Mouse (Mus musculus): ENCODE measurements around the gene Gng5. TPM values are rescaled to one million over a fixed set of nuclear protein-coding genes. Genes with fewer than 3 reads are reported as not detected.

The Gng5 gene
- polyA plus RNA-seq, 1 experiment from 2014 or later, result 956 TPM

DNA sequence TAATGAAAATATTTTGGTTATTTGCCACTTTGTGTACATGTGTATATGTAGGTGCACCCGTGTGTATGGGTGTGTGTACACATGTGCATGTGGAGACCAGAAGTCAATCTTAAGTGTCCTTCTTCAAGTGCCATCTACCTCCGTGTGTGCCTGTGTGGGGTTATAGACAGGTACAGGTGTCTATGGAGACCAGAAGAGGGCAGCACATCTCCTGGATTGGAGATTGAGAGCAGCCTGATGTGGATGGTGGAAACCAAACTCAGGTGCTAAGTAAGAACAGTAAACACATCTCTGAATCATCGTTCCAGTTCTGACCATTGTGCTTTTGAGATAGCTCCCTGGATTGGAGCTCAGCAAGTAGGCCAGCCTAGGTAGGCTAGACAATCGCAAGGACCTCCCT lies 13.1 kb upstream of the Gng5 start:
- no peak overlapping the region for H3K9ac ChIP-seq (ENCODE audit: low read length)
- H3K4me2 ChIP-seq (ENCODE audit: low read depth), result no peak overlapping the region
- H3K9me3 ChIP-seq (ENCODE audit: control insufficient read depth, low read length), result no peaks in the 10 kb centered on the region
- H3K27ac ChIP-seq (ENCODE audit: low read depth, low read length), result no peak overlapping the region
- no peaks in the 10 kb centered on the region for H3K27me3 ChIP-seq (ENCODE audit: control insufficient read depth, insufficient read depth, low read length)
- WGBS, result 83% methylated on average over 4 of the region's 4 CpGs
- no peaks in the 10 kb centered on the region for H3K4me1 ChIP-seq (ENCODE audit: control insufficient read depth, insufficient read depth, low read length)
- DNase-seq (ENCODE audit: low spot score), result no peak
- no peak overlapping the region for H3K4me3 ChIP-seq (ENCODE audit: low read depth, low read length)
- H3K36me3 ChIP-seq (ENCODE audit: control insufficient read depth, insufficient read depth, low read length), result no peaks in the 10 kb centered on the region
- no peak for ATAC-seq (ENCODE audit: insufficient read depth, low FRiP score, low TSS enrichment)

DNA sequence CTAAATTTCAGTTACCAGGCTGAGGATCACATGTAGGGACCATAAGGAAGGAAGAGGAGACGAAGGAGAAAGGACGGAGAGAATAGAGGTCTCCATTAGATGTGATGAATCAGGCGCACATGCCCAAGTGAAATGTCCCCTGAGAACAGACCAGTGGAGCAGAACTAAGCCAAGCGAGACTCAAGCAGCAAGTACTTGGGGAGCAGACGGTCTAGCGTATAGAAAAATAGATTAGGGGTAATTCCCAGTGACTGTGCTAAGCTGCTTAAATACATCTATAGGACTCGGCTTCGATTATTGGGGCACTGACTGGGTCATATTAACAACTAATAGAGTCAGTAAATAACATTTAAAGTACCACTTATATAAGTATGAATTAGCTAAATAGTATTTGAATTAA lies 4.7 kb upstream of the Gng5 start:
- DNase-seq (ENCODE audit: low spot score) (no peak), ATAC-seq (ENCODE audit: insufficient read depth, low FRiP score, low TSS enrichment) (no peak)
- Histone ChIP-seq H3K4me3 (ENCODE audit: low read depth, low read length) (no peak overlapping the region), H3K27ac (ENCODE audit: low read depth, low read length) (no peak overlapping the region), H3K36me3 (ENCODE audit: control insufficient read depth, insufficient read depth, low read length) (no peaks in the 10 kb centered on the region), H3K27me3 (ENCODE audit: control insufficient read depth, insufficient read depth, low read length) (no peaks in the 10 kb centered on the region), H3K4me1 (ENCODE audit: control insufficient read depth, insufficient read depth, low read length) (no peaks in the 10 kb centered on the region), H3K4me2 (ENCODE audit: low read depth) (no peak overlapping the region), H3K9me3 (ENCODE audit: control insufficient read depth, low read length) (no peaks in the 10 kb centered on the region), H3K9ac (ENCODE audit: low read length) (no peak overlapping the region)
- WGBS, result 75% methylated on average over 8 of the region's 8 CpGs

DNA sequence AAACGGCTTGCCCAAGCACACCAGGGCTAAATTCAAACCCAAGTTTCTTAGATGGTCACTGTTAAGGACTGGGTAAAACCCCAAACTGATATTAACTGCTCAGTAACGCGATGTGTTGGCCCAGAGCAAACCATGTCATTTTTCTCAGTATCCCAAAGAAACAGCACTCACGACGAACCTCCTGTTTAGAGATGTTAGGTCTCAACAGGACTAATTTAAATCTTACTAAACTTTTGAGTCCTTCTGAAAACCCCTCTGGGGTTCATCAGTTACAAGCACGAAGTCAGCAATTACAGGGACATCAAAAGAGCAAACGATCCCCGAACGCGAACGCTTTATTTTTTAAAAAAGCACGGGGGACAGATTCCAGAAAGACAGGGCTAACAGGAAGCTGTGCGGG lies 618 bp upstream of the Gng5 start:
- peak overlapping the region; percentile 83 for H3K9ac ChIP-seq (ENCODE audit: low read length)
- no peaks in the 10 kb centered on the region for H3K27me3 ChIP-seq (ENCODE audit: control insufficient read depth, insufficient read depth, low read length)
- 6% methylated on average over 13 of the region's 13 CpGs for WGBS
- ATAC-seq (ENCODE audit: insufficient read depth, low FRiP score, low TSS enrichment), result 0 out of 2 replicates have a peak, but pooled peaks have one; percentile 1
- H3K4me2 ChIP-seq (ENCODE audit: low read depth), result peak overlapping the region; percentile 77
- no peak for DNase-seq (ENCODE audit: low spot score)
- no peaks in the 10 kb centered on the region for H3K9me3 ChIP-seq (ENCODE audit: control insufficient read depth, low read length)
- peak overlapping the region; percentile 77 for H3K4me3 ChIP-seq (ENCODE audit: low read depth, low read length)
- no peaks in the 10 kb centered on the region for H3K36me3 ChIP-seq (ENCODE audit: control insufficient read depth, insufficient read depth, low read length)
- peaks cover 17% of the 10 kb centered on the region for H3K4me1 ChIP-seq (ENCODE audit: control insufficient read depth, insufficient read depth, low read length)
- H3K27ac ChIP-seq (ENCODE audit: low read depth, low read length), result peak overlapping the region; percentile 72

DNA sequence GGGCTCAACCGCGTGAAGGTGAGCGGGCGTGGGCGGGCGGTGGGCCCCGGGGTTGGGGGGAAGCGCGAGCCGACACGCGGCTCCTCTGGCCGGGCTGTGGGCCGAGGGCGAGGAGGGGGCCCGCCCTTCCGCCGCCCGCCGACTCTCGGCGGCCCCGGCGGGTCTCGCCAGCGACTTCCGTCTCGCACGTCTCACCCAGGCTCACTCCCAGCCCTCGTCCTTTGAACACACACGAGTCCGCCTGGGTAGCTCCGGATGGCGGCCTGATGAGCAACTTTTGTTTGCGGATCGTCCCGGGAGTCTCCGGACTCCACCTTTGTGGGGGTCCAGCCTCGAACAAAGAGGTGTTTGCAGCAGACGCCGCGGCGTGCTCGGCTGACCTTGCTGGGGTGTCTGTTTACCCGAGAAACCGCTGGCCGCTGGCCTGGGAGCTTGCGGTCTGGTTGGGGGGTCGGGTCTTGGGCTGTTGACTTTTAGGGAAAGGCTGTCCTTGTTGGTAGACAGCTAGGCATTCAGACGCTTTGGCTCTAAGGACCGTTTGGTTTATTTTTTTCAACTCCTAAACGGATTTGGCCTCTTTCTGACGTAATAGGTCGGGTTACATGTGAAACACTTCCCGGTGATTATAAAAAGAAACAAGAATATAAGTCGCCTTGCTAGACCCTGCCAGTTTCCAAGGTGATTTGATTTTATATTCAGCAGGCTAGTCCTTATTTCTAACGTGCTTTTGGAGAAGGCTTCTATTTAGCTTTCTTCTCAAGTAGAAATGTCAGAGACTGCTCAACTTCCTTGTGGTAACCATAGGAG lies 599 bp downstream of the Gng5 start:
- peak overlapping the region; percentile 77 for H3K4me3 ChIP-seq (ENCODE audit: low read depth, low read length)
- peaks cover 17% of the 10 kb centered on the region for H3K4me1 ChIP-seq (ENCODE audit: control insufficient read depth, insufficient read depth, low read length)
- peak; percentile 79 for DNase-seq (ENCODE audit: low spot score)
- H3K4me2 ChIP-seq (ENCODE audit: low read depth), result peak overlapping the region; percentile 77
- under 1% methylated on average over 57 of the region's 57 CpGs for WGBS
- no peaks in the 10 kb centered on the region for H3K36me3 ChIP-seq (ENCODE audit: control insufficient read depth, insufficient read depth, low read length)
- peak; percentile 82 for ATAC-seq (ENCODE audit: insufficient read depth, low FRiP score, low TSS enrichment)
- no peaks in the 10 kb centered on the region for H3K9me3 ChIP-seq (ENCODE audit: control insufficient read depth, low read length)
- peak overlapping the region; percentile 83 for H3K9ac ChIP-seq (ENCODE audit: low read length)
- peak overlapping the region; percentile 72 for H3K27ac ChIP-seq (ENCODE audit: low read depth, low read length)
- H3K27me3 ChIP-seq (ENCODE audit: control insufficient read depth, insufficient read depth, low read length), result no peaks in the 10 kb centered on the region

DNA sequence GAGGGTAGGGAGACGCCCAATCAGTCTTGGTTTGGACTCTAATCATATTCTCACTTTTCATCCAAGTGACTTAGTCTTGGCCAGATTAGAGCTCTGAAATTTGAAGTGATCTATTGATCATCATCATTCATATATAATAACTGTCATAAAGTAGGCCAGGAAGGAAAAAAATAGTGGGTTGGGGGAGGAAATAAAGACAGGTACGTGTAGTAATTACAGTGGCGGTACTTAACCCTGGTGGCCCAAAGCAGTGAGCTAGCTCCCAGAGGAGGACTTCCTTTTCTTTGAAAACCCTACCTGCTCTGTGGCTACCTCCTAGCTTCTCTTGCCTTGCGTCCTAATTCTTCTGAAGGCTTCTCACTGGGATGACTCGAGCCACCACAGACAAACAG lies 1.2 kb downstream of the Gng5 start:
- Histone ChIP-seq H3K9ac (ENCODE audit: low read length) (peak overlapping the region; percentile 83), H3K4me2 (ENCODE audit: low read depth) (peak overlapping the region; percentile 77), H3K36me3 (ENCODE audit: control insufficient read depth, insufficient read depth, low read length) (peaks cover 1% of the 10 kb centered on the region; the same call in 1 of the 2 replicates), H3K27me3 (ENCODE audit: control insufficient read depth, insufficient read depth, low read length) (no peaks in the 10 kb centered on the region), H3K4me1 (ENCODE audit: control insufficient read depth, insufficient read depth, low read length) (peaks cover 17% of the 10 kb centered on the region), H3K9me3 (ENCODE audit: control insufficient read depth, low read length) (no peaks in the 10 kb centered on the region), H3K27ac (ENCODE audit: low read depth, low read length) (no peak overlapping the region), H3K4me3 (ENCODE audit: low read depth, low read length) (peak overlapping the region; percentile 77)
- WGBS, result 10% methylated on average over 5 of the region's 5 CpGs
- no peak for DNase-seq (ENCODE audit: low spot score)
- no peak for ATAC-seq (ENCODE audit: insufficient read depth, low FRiP score, low TSS enrichment)

DNA sequence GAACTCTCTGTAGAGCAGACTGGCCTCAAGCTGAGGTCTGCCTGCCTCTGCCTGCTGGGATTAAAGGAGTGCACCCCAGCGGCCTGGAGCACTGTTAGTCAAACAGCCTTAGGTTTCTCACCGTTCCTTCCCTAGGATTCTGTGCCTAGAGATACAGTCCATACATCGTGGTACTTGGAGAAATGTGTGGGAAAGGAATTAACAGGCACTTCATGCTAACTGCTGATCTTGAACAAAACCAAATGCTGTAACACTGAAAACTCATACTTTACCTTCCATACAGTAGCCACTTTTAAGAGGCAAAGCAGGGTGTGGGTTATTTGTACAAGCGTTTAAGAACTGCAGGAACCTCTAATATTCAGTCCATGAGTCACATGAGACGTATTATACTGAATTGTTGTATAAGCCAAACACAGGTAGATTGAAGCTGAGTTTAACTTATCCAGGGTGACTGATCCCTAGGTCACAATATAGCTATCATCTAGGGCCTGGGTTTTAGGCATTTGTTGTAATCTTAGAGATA lies 2.1 kb downstream of the Gng5 start:
- H3K36me3 ChIP-seq (ENCODE audit: control insufficient read depth, insufficient read depth, low read length), result peaks cover 5% of the 10 kb centered on the region
- H3K9ac ChIP-seq (ENCODE audit: low read length), result peak overlapping the region; percentile 33
- no peaks in the 10 kb centered on the region for H3K27me3 ChIP-seq (ENCODE audit: control insufficient read depth, insufficient read depth, low read length)
- no peak for DNase-seq (ENCODE audit: low spot score)
- H3K27ac ChIP-seq (ENCODE audit: low read depth, low read length), result no peak overlapping the region
- H3K4me3 ChIP-seq (ENCODE audit: low read depth, low read length), result peak overlapping the region; percentile 77
- H3K4me2 ChIP-seq (ENCODE audit: low read depth), result peak overlapping the region; percentile 77
- no peak for ATAC-seq (ENCODE audit: insufficient read depth, low FRiP score, low TSS enrichment)
- peaks cover 17% of the 10 kb centered on the region for H3K4me1 ChIP-seq (ENCODE audit: control insufficient read depth, insufficient read depth, low read length)
- whole genome bisulfite sequencing, result 60% methylated on average over 5 of the region's 5 CpGs
- no peaks in the 10 kb centered on the region for H3K9me3 ChIP-seq (ENCODE audit: control insufficient read depth, low read length)

DNA sequence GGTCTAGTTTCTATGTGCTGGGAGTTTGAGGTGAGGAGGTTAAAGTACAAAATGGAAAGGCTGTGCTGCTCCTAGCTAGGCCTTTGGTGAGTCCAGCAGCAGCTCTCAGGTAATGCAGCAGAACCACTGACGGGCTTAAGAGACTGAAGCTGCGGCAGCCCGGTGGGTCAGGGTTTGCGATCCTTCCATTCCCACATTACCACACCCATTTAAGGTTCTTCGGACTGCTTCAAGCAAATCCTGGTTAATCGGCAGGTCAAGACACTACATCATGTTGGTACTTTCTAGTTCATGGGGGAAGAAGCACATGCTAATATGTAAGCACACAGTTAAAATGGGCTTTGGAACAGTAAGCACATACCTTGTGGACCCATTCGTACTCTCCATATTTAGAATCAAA lies 7.1 kb downstream of the Gng5 start:
- 91% methylated on average over 7 of the region's 7 CpGs for WGBS
- H3K36me3 ChIP-seq (ENCODE audit: control insufficient read depth, insufficient read depth, low read length), result peaks cover 9% of the 10 kb centered on the region
- no peak overlapping the region for H3K4me3 ChIP-seq (ENCODE audit: low read depth, low read length)
- H3K27ac ChIP-seq (ENCODE audit: low read depth, low read length), result no peak overlapping the region
- no peak overlapping the region for H3K9ac ChIP-seq (ENCODE audit: low read length)
- H3K4me2 ChIP-seq (ENCODE audit: low read depth), result no peak overlapping the region
- DNase-seq (ENCODE audit: low spot score) (no peak), ATAC-seq (ENCODE audit: insufficient read depth, low FRiP score, low TSS enrichment) (no peak)
- no peaks in the 10 kb centered on the region for H3K27me3 ChIP-seq (ENCODE audit: control insufficient read depth, insufficient read depth, low read length)
- peaks cover 7% of the 10 kb centered on the region for H3K4me1 ChIP-seq (ENCODE audit: control insufficient read depth, insufficient read depth, low read length)
- no peaks in the 10 kb centered on the region for H3K9me3 ChIP-seq (ENCODE audit: control insufficient read depth, low read length)

DNA sequence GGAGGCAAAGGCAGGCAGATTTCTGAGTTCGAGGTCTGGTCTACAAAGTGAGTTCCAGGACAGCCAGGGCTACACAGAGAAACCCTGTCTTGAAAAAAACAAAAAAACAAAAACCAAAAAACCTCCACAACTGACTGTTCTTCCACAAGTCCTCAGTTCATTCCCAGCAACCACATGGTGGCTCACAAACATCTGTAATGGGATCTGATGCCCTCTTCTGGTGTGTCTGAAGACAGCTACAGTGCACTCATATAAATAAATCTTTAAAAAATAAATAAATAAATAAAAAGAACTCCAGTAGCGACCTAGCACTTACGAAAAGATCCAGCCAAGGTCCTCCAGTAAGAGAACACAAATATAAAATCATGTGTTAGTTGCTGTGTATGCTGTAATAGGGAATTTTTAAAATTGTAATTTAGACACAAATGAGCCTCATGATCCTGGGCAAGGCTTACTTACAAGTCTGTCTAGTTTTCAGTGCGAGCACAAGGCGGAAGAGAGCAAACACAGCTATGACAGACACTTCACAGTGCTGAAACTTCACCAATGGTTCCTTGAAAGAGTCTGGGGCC lies 20.7 kb downstream of the Gng5 start:
- Histone ChIP-seq H3K4me3 (ENCODE audit: low read depth, low read length) (peak overlapping the region; percentile 68), H3K4me1 (ENCODE audit: control insufficient read depth, insufficient read depth, low read length) (peaks cover 3% of the 10 kb centered on the region; the same call in 1 of the 2 replicates), H3K36me3 (ENCODE audit: control insufficient read depth, insufficient read depth, low read length) (peaks cover 4% of the 10 kb centered on the region), H3K4me2 (ENCODE audit: low read depth) (peak overlapping the region; percentile 73), H3K27me3 (ENCODE audit: control insufficient read depth, insufficient read depth, low read length) (no peaks in the 10 kb centered on the region), H3K9me3 (ENCODE audit: control insufficient read depth, low read length) (no peaks in the 10 kb centered on the region), H3K9ac (ENCODE audit: low read length) (peak overlapping the region; percentile 94), H3K27ac (ENCODE audit: low read depth, low read length) (peak overlapping the region; percentile 92)
- WGBS, result 45% methylated on average over 5 of the region's 5 CpGs
- ATAC-seq (ENCODE audit: insufficient read depth, low FRiP score, low TSS enrichment) (peak; percentile 9; the same call in 1 of the 2 replicates), DNase-seq (ENCODE audit: low spot score) (no peak)
